Mouse (Mus musculus) ES-E14 (cell line): Measurements from ENCODE around the gene Chn2. TPM values are rescaled to one million over a fixed set of nuclear protein-coding genes. Genes with fewer than 3 reads are reported as not detected.

Experiments
- DNase-seq: peaks from one replicate; pipeline ENCODE4 v3.0.0-alpha.2; 2013; ENCODE audit warnings: low read depth, low spot score
- H3K27ac ChIP-seq: 2 replicates; pipeline ENCODE4 v1.5.1; 2012; ENCODE audit warnings: low read depth, mild to moderate bottlenecking, low read length, moderate library complexity, mixed read lengths; ENCODE audit not compliant: poor library complexity, insufficient read depth, severe bottlenecking
- H3K36me3 ChIP-seq: 2 replicates; pipeline ENCODE4 v1.6.1; 2012; ENCODE audit warnings: mild to moderate bottlenecking, low read length, moderate library complexity, mixed read lengths; ENCODE audit not compliant: control insufficient read depth, poor library complexity, insufficient read depth, severe bottlenecking
- H3K4me1 ChIP-seq, 2 experiments: fragments of 150-350 bp in 1 of 2; sonication (generic) in 1 of 2; 2 replicates each; pipeline ENCODE4 v1.6.1; 2012; ENCODE audit warnings: low read length in 2 of 2, mild to moderate bottlenecking in 1 of 2, mixed read lengths in 1 of 2; ENCODE audit not compliant: control insufficient read depth in 2 of 2, insufficient read depth in 2 of 2, poor library complexity in 1 of 2
- H3K4me3 ChIP-seq, 2 experiments: fragments of 150-350 bp in 1 of 2; sonication (generic) in 1 of 2; 2 replicates each; pipeline ENCODE4 v1.5.1; 2012; ENCODE audit warnings: low read length in 2 of 2, low read depth in 1 of 2, mild to moderate bottlenecking in 1 of 2, mixed read lengths in 1 of 2; ENCODE audit not compliant: insufficient read depth in 1 of 2, poor library complexity in 1 of 2, severe bottlenecking in 1 of 2
- H3K9ac ChIP-seq: 2 replicates; pipeline ENCODE4 v1.6.1; 2012; ENCODE audit warnings: low read depth, mild to moderate bottlenecking, low read length, mixed read lengths; ENCODE audit not compliant: poor library complexity, insufficient read depth, severe bottlenecking
- H3K9me3 ChIP-seq: fragments of 150-350 bp; sonication (generic); 2 replicates; pipeline ENCODE4 v1.6.1; 2012; ENCODE audit warnings: low read depth, mild to moderate bottlenecking, low read length; ENCODE audit not compliant: control insufficient read depth, insufficient read depth
- CHD2 ChIP-seq: IDR thresholded peaks from 2 replicates; pipeline ENCODE4 v1.6.1; 2014; ENCODE audit warnings: mild to moderate bottlenecking, low read depth, low read length, inconsistent platforms
- HCFC1 ChIP-seq: IDR thresholded peaks from 2 replicates; pipeline ENCODE4 v1.6.1; 2012; ENCODE audit warnings: low read length, inconsistent platforms, borderline replicate concordance; ENCODE audit not compliant: insufficient read depth
- MAFK ChIP-seq: IDR thresholded peaks from 2 replicates; pipeline ENCODE4 v1.6.1; 2014; ENCODE audit warnings: mild to moderate bottlenecking, low read depth, low read length, inconsistent platforms; ENCODE audit not compliant: insufficient read depth
- ZC3H11A ChIP-seq: IDR thresholded peaks from 2 replicates; pipeline ENCODE4 v1.6.1; 2012; ENCODE audit warnings: low read depth, mild to moderate bottlenecking, inconsistent platforms, low read length, borderline replicate concordance
- ZNF384 ChIP-seq: IDR thresholded peaks from 2 replicates; pipeline ENCODE4 v1.6.1; 2012; ENCODE audit warnings: low read depth, low read length, inconsistent platforms
- in situ Hi-C, 2 experiments: fragments of 600-800 bp; cut with MboI; formaldehyde crosslinking; loops; one replicate each; pipeline ENCODE4 v1.15.1; 2025; ENCODE audit warnings: low sequenced_read_pairs in 2 of 2, inconsistent platforms in 1 of 2; ENCODE audit not compliant: unreplicated experiment in 2 of 2
- total RNA-seq: library from RNA; depleted of rRNA; stranded (reverse); fragments of 300-350 nt; gene quantifications from 2 replicates; pipeline ENCODE4 v1.2.3, GENCODE M21; 2012

The Chn2 gene
- total RNA-seq, 1 experiment: 7.1 TPM

DNA sequence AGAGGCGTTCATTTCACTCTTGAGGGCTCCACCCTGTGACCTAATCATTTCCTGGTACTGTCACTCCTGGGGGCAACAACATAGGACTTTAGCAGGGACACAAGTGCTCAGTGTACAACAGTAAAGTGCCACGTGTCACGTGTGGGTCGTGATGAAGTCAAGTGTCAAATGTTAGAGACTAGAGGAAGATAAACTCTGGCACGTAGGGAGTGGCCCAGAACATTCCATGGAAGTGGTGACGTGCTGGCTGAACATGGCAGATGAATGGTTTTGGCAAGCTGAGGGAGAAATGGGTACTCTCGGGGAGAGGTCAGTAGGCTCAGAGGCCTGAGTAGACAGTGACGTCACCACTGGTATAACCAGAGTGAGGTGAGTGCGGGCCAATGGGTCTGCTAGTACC is 45.7 kb downstream of the Chn2 start:
- Histone ChIP-seq H3K36me3 (no peaks in the 10 kb centered on the region), H3K4me1 (peaks cover 12 to 15% of the 10 kb centered on the region in 2 experiments; a peak in 3 of 4 replicates), H3K9ac (no peak overlapping the region), H3K4me3 (no peak overlapping the region), H3K9me3 (no peaks in the 10 kb centered on the region), H3K27ac (no peak overlapping the region)
- DNase-seq: no peak
- in situ Hi-C loops: no loop called here
- TF ChIP-seq ZC3H11A (no peak), CHD2 (no peak), HCFC1 (no peak), ZNF384 (no peak), MAFK (no peak)

GRCm38 (mm10) chr6:54088168-54088567 is 48.8 kb downstream of the Chn2 start:
- Histone ChIP-seq H3K9ac (no peak overlapping the region), H3K36me3 (no peaks in the 10 kb centered on the region), H3K27ac (no peak overlapping the region), H3K4me3 (no peak overlapping the region), H3K9me3 (no peaks in the 10 kb centered on the region), H3K4me1 (peaks cover 10 to 23% of the 10 kb centered on the region in 2 experiments)
- TF ChIP-seq CHD2 (no peak), ZNF384 (no peak), HCFC1 (no peak), ZC3H11A (no peak), MAFK (no peak)
- in situ Hi-C loops: no loop called here
- no peak for DNase-seq

GRCm38 (mm10) chr6:54090822-54091221 is 51.5 kb downstream of the Chn2 start:
- no peak overlapping the region for H3K9ac ChIP-seq
- no peak overlapping the region for H3K4me3 ChIP-seq
- no peak overlapping the region for H3K27ac ChIP-seq
- TF ChIP-seq ZNF384 (no peak), HCFC1 (peak; percentile 73)
- no peak for DNase-seq
- H3K4me1 ChIP-seq: peaks cover 6 to 21% of the 10 kb centered on the region in 2 experiments
- no peaks in the 10 kb centered on the region for H3K36me3 ChIP-seq
- in situ Hi-C loops: no loop called here
- no peaks in the 10 kb centered on the region for H3K9me3 ChIP-seq

GRCm38 (mm10) chr6:54092920-54093319 is 53.6 kb downstream of the Chn2 start:
- Histone ChIP-seq H3K4me1 (peaks cover 16 to 29% of the 10 kb centered on the region in 2 experiments), H3K27ac (no peak overlapping the region), H3K9me3 (no peaks in the 10 kb centered on the region), H3K9ac (no peak overlapping the region), H3K36me3 (no peaks in the 10 kb centered on the region), H3K4me3 (no peak overlapping the region)
- no peak for TF ChIP-seq CHD2
- DNase-seq: no peak
- in situ Hi-C loops: no loop called here

GRCm38 (mm10) chr6:54096147-54096761 is 56.9 kb downstream of the Chn2 start:
- in situ Hi-C loops: no loop called here
- no peaks in the 10 kb centered on the region for H3K9me3 ChIP-seq
- H3K36me3 ChIP-seq: no peaks in the 10 kb centered on the region
- DNase-seq: peak; percentile 66
- no peak overlapping the region for H3K9ac ChIP-seq
- H3K4me1 ChIP-seq: peaks cover 19 to 25% of the 10 kb centered on the region in 2 experiments
- peak overlapping the region in 1 of 2 experiments; percentile 15; a peak in 3 of 4 replicates for H3K4me3 ChIP-seq
- TF ChIP-seq MAFK: 0 out of 2 replicates have a peak, but pooled peaks have one; percentile 5
- no peak for TF ChIP-seq HCFC1
- TF ChIP-seq CHD2: peak; percentile 74; the same call in 1 of the 2 replicates
- TF ChIP-seq ZC3H11A: 0 out of 2 replicates have a peak, but pooled peaks have one; percentile 23
- no peak for TF ChIP-seq ZNF384
- H3K27ac ChIP-seq: peak overlapping the region; percentile 96
